Mouse (Mus musculus) hindbrain, embryonic 16.5 days (tissue): ENCODE measurements around the gene Vmn1r9. TPM values are rescaled to one million over a fixed set of nuclear protein-coding genes. Genes with fewer than 3 reads are reported as not detected.
"Not testable (repeated sequence)": the region's sequence is repeated elsewhere in the genome, so short reads cannot be mapped to it uniquely, and the experiment has no call there.

Experiments
- ATAC-seq: fragments of 200-750 bp; cut with Nextera tagmentation; 2 replicates; pipeline ENCODE4 v1.8.0; 2017; ENCODE audit warnings: moderate TSS enrichment, moderate library complexity
- H3K27ac ChIP-seq: fragments of 300-500 bp; sonication (generic); 2 replicates; pipeline ENCODE4 v1.5.1; 2014; ENCODE audit warnings: low read depth, mild to moderate bottlenecking, control low read depth, low read length, moderate library complexity
- H3K27me3 ChIP-seq: fragments of 300-500 bp; sonication (generic); replicated peaks from 2 replicates; pipeline ENCODE4 v1.6.1; 2014; ENCODE audit warnings: low read length; ENCODE audit not compliant: control insufficient read depth, insufficient read depth
- H3K36me3 ChIP-seq: fragments of 300-500 bp; sonication (generic); 2 replicates; pipeline ENCODE4 v1.6.1; 2014; ENCODE audit warnings: mild to moderate bottlenecking, low read length, moderate library complexity, mixed read lengths; ENCODE audit not compliant: control insufficient read depth, insufficient read depth
- H3K4me1 ChIP-seq: fragments of 300-500 bp; sonication (generic); 2 replicates; pipeline ENCODE4 v1.6.1; 2014; ENCODE audit warnings: low read depth, low read length; ENCODE audit not compliant: control insufficient read depth, insufficient read depth
- H3K4me2 ChIP-seq: fragments of 300-500 bp; sonication (generic); 2 replicates; pipeline ENCODE4 v1.6.1; 2014; ENCODE audit warnings: mild to moderate bottlenecking, low read length, control low read depth, moderate library complexity
- H3K4me3 ChIP-seq: fragments of 300-500 bp; sonication (generic); 2 replicates; pipeline ENCODE4 v1.5.1; 2014; ENCODE audit warnings: mild to moderate bottlenecking, low read length, control low read depth, moderate library complexity
- H3K9ac ChIP-seq: fragments of 300-500 bp; sonication (generic); 2 replicates; pipeline ENCODE4 v1.6.1; 2014; ENCODE audit warnings: low read depth, mild to moderate bottlenecking, control low read depth, low read length, moderate library complexity
- H3K9me3 ChIP-seq: fragments of 300-500 bp; sonication (generic); 2 replicates; pipeline ENCODE4 v1.6.1; 2014; ENCODE audit warnings: mild to moderate bottlenecking, low read length, moderate library complexity; ENCODE audit not compliant: control insufficient read depth
- WGBS: fragments of 180-500 bp; shearing (Covaris S2); extraction: QIAGEN DNeasy Blood & Tissue Kit; methylation state at CpG from one replicate; pipeline ENCODE4 v1.1.7; 2014; 5-methylcytosine and 5-hydroxymethylcytosine counted together
- polyA plus RNA-seq: library from polyadenylated mRNA; unstranded; fragments of >200 nt; fragmentation: Nextera tagmentation; extraction: Ambion mirVana; gene quantifications from 2 replicates; pipeline ENCODE4 v1.2.1, GENCODE M21; 2015

Vmn1r9 gene
- not detected in 2 replicates for polyA plus RNA-seq

- Histone ChIP-seq H3K36me3 (no peaks in the 10 kb centered on the region), H3K9ac (no peak within 1 kb of the TSS), H3K4me1 (no peaks in the 10 kb centered on the region), H3K4me2 (no peak within 1 kb of the TSS), H3K27ac (no peak within 1 kb of the TSS), H3K9me3 (no peaks in the 10 kb centered on the region), H3K4me3 (no peak within 1 kb of the TSS), H3K27me3 (no peaks in the 10 kb centered on the region)
- ATAC-seq: no peak
- WGBS: 87% methylated on average over 2 of the region's 2 CpGs
Measured at GRCm38 (mm10) chr6:57066487-57066886, at the start of gene Vmn1r9. Gene Vmn1r9 (plus strand): TSS chr6:57066787.

DNA sequence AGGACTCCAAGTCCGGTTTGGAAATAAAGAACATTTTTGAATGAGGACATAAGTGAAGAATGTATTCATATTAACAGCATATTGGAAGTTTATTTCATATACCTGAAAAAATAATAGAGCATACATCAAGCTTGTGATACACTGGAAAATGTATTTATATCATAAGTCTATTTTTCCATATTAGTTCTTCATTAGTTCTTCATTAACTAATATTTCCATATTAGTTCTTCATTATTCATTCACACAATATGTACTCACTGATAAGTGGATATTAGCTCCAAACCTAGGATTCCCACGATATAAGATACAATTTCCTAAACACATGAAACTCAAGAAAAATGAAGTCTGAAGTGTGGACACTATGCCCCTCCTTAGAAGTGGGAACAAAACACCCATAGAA, 41.4 kb upstream of the Vmn1r9 start, which contains the start of gene Vmn1r7:
Vmn1r7 (minus strand) TSS at position 101 of the 400 bp plus-strand sequence.
- H3K36me3 ChIP-seq, H3K9me3 ChIP-seq, H3K4me2 ChIP-seq, H3K27ac ChIP-seq, H3K4me3 ChIP-seq, H3K9ac ChIP-seq, H3K27me3 ChIP-seq, H3K4me1 ChIP-seq, ATAC-seq: not testable (repeated sequence)
- WGBS: 93% methylated on average over 2 of the region's 2 CpGs

DNA sequence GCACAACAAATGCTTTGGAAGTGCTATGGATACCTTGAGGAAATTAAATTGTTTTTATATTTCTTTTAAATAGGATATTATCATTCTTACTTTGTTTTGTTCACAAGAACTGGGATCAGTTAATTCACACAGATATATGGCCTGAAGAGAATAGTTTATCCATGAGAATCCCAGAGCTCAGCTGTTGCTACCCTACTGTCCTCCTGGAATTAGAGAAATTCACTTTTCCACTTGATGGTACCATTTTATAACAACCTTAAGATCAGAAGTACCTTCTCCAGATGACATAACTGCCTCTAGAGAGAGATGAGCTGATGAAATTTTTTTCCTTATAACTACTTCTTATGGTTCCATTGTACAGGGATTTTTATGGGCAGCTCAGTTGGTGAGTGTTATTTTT, 34.6 kb upstream of the Vmn1r9 start, which contains the start of gene Vmn1r8:
Vmn1r8 (plus strand) TSS at position 301 of the 400 bp plus-strand sequence.
- Histone ChIP-seq H3K27me3 (no peaks in the 10 kb centered on the region), H3K9ac (no peak within 1 kb of the TSS), H3K4me2 (no peak within 1 kb of the TSS), H3K4me1 (no peaks in the 10 kb centered on the region), H3K4me3 (no peak within 1 kb of the TSS), H3K9me3 (no peaks in the 10 kb centered on the region), H3K27ac (no peak within 1 kb of the TSS), H3K36me3 (no peaks in the 10 kb centered on the region)
- no peak for ATAC-seq

DNA sequence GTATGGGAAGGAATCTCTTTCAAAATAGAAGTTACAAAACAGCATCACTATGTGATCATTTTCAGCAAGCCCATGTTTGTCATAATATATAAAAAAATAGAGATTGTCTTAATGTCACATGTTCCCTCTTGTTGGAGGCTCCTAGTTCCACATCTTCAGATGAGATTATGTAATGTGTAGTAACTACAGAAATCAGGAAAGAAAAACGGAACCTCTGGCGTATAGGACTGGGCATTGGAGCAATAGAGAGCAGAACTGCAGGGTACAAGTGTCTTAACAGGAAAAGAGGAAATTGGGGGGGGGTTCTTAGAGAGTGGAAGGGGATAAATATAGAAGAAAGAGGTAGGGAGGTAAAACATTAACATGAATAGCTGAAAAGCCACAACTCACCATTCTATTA, 31.9 kb upstream of the Vmn1r9 start:
- Histone ChIP-seq H3K27ac (no peak overlapping the region), H3K4me3 (no peak overlapping the region), H3K4me1 (no peaks in the 10 kb centered on the region), H3K9me3 (no peaks in the 10 kb centered on the region), H3K36me3 (no peaks in the 10 kb centered on the region), H3K27me3 (no peaks in the 10 kb centered on the region), H3K4me2 (no peak overlapping the region), H3K9ac (no peak overlapping the region)
- 88% methylated on average over 2 of the region's 2 CpGs for WGBS
- ATAC-seq: no peak

- Histone ChIP-seq H3K4me3 (no peak overlapping the region), H3K9ac (no peak overlapping the region), H3K4me2 (no peak overlapping the region), H3K4me1 (no peaks in the 10 kb centered on the region), H3K27ac (no peak overlapping the region), H3K9me3 (no peaks in the 10 kb centered on the region), H3K27me3 (no peaks in the 10 kb centered on the region), H3K36me3 (no peaks in the 10 kb centered on the region)
- ATAC-seq: no peak
Measured at GRCm38 (mm10) chr6:57063730-57064129, 2.9 kb upstream of the Vmn1r9 start.

DNA sequence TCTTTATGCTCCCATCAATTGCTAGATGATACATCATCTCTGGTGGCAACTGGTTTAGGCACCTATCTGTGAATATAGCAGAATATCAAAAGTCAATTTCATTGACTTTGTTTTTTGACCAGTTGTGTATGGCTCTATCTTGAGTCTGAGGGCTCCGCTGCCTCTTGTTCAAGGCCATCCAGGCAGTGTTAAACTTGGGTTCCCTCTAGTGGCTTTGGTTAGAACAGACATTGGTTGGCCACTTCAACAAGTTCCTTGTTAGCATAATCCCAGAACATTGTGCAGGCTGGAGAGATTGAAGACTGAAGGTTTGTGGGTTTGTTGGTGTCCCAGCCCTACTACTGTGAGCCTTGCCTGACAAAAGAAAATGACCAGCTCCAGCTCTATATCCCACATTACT, 39.8 kb downstream of the Vmn1r9 start:
- no peaks in the 10 kb centered on the region for H3K4me1 ChIP-seq
- H3K4me3 ChIP-seq: no peak overlapping the region
- WGBS: 67% methylated on average over 1 of the region's 1 CpGs
- H3K9me3 ChIP-seq: no peaks in the 10 kb centered on the region
- no peak overlapping the region for H3K27ac ChIP-seq
- no peaks in the 10 kb centered on the region for H3K27me3 ChIP-seq
- H3K36me3 ChIP-seq: no peaks in the 10 kb centered on the region
- no peak for ATAC-seq
- H3K9ac ChIP-seq: no peak overlapping the region
- no peak overlapping the region for H3K4me2 ChIP-seq

DNA sequence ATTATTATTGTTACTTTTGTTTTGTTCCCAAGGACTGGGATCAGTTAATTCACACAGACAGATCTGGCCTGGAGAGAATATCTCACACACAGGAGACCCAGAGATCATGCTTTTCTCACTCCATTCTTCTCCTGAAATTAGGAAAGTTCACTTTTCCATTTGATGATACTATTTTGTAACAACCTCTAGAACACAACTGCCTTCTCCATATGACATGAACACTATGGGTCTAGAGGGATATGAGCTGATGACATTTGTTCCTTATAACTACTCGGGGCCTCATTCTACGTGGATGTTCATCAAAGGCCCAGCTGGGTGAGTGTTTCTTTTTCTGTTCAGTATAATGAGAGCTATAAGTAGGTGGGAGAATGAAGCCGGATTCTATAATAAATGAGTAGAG, 42.6 kb downstream of the Vmn1r9 start, which contains the start of gene Vmn1r10:
Vmn1r10 (plus strand) TSS at position 301 of the 400 bp plus-strand sequence.
- Histone ChIP-seq H3K27ac (no peak within 1 kb of the TSS), H3K4me2 (no peak within 1 kb of the TSS), H3K4me1 (no peaks in the 10 kb centered on the region), H3K9ac (no peak within 1 kb of the TSS), H3K9me3 (no peaks in the 10 kb centered on the region), H3K36me3 (no peaks in the 10 kb centered on the region), H3K27me3 (no peaks in the 10 kb centered on the region), H3K4me3 (no peak within 1 kb of the TSS)
- WGBS: 87% methylated on average over 3 of the region's 3 CpGs
- ATAC-seq: no peak

Other genes starting within 250 kb of the Vmn1r9 start
- gene Fkbp9, start 234.7 kb upstream of the Vmn1r9 start, polyA plus RNA-seq: 41.8 and 48.3 TPM in 2 replicates
- gene Nt5c3, start 142.9 kb upstream of the Vmn1r9 start, polyA plus RNA-seq: 150 and 161 TPM in 2 replicates
- 0.37 and 0.69 TPM in 2 replicates for gene Vmn1r4, start 142.8 kb upstream of the Vmn1r9 start, polyA plus RNA-seq
- gene Vmn1r5, start 96.5 kb upstream of the Vmn1r9 start, polyA plus RNA-seq: not detected in 2 replicates
- not detected in 2 replicates for gene Vmn1r6, start 69.5 kb upstream of the Vmn1r9 start, polyA plus RNA-seq
- not detected in 2 replicates for gene Vmn1r7, start 41.5 kb upstream of the Vmn1r9 start, polyA plus RNA-seq
- not detected in 2 replicates for gene Vmn1r8, start 34.5 kb upstream of the Vmn1r9 start, polyA plus RNA-seq
- not detected in 2 replicates for gene Vmn1r10, start 42.7 kb downstream of the Vmn1r9 start, polyA plus RNA-seq
- not detected in 2 replicates for gene Vmn1r11, start 66.7 kb downstream of the Vmn1r9 start, polyA plus RNA-seq
- not detected in 2 replicates for gene Vmn1r12, start 90.1 kb downstream of the Vmn1r9 start, polyA plus RNA-seq
- gene Vmn1r13, start 136.5 kb downstream of the Vmn1r9 start, polyA plus RNA-seq: not detected in 2 replicates
- gene Vmn1r14, start 164.9 kb downstream of the Vmn1r9 start, polyA plus RNA-seq: not detected in 2 replicates
- gene Vmn1r15, start 191.2 kb downstream of the Vmn1r9 start, polyA plus RNA-seq: not detected in 2 replicates